Mouse (Mus musculus) G1E (cell line): Measurements from ENCODE around the gene Btbd10.

ENCODE experiments used
- CTCF ChIP-seq: IDR thresholded peaks from 2 replicates; pipeline ENCODE4 v1.5.1; 2012; ENCODE audit warnings: low read depth, low read length, inconsistent platforms, mixed read lengths
- POLR2AphosphoS5 ChIP-seq: IDR thresholded peaks from 2 replicates; pipeline ENCODE4 v1.6.1; 2012; ENCODE audit warnings: low read depth, low read length, inconsistent platforms; ENCODE audit not compliant: insufficient replicate concordance

GRCm38 (mm10) chr7:113347694-113348093 lies 21.5 kb downstream of the Btbd10 start:
- TF ChIP-seq CTCF (no peak), POLR2AphosphoS5 (no peak)
